Mouse (Mus musculus) cerebellum, postnatal 4 days (tissue): ENCODE measurements at regions not wholly inside any gene's neighbourhood (a gene's known extent, or its start where the extent isn't known, plus 50 kb on each side); places are given as distances from the start of the nearest gene placed in this dataset.

Source experiments
- DNase-seq, 2 experiments: peaks; one replicate each; pipeline ENCODE4 v3.0.0; 2022; ENCODE audit warnings: low spot score in 2 of 2, mixed read lengths in 1 of 2

GRCm38 (mm10) chr3:41302805-41303204 is 220.0 kb upstream of the Pgrmc2 start:
- no peak for DNase-seq

- DNase-seq = no peak
These were observed 215.9 kb upstream of the Pgrmc2 start for GRCm38 (mm10) chr3:41298776-41299175.

- DNase-seq = no peak
These were observed 213.4 kb upstream of the Pgrmc2 start for GRCm38 (mm10) chr3:41296152-41296809.

GRCm38 (mm10) chr3:41295150-41295549 is 212.3 kb upstream of the Pgrmc2 start:
- DNase-seq = no peak

GRCm38 (mm10) chr3:41290535-41291307 is 207.9 kb upstream of the Pgrmc2 start:
- DNase-seq = no peak

- no peak for DNase-seq
These were observed 205.9 kb upstream of the Pgrmc2 start for GRCm38 (mm10) chr3:41288735-41289134.

- no peak for DNase-seq
These were observed 205.2 kb upstream of the Pgrmc2 start for GRCm38 (mm10) chr3:41288066-41288465.

GRCm38 (mm10) chr3:41285336-41285735 is 202.5 kb upstream of the Pgrmc2 start:
- DNase-seq = no peak

- no peak for DNase-seq
These were observed 202.1 kb upstream of the Pgrmc2 start for GRCm38 (mm10) chr3:41284897-41285296.

GRCm38 (mm10) chr3:41282431-41283037 is 199.7 kb upstream of the Pgrmc2 start:
- no peak for DNase-seq

GRCm38 (mm10) chr3:41276096-41276495 is 193.2 kb upstream of the Pgrmc2 start:
- no peak for DNase-seq

GRCm38 (mm10) chr3:41268516-41268915 is 185.7 kb upstream of the Pgrmc2 start:
- DNase-seq = no peak

GRCm38 (mm10) chr3:41266216-41266615 is 183.4 kb upstream of the Pgrmc2 start:
- no peak for DNase-seq

- no peak for DNase-seq
These were observed 182.6 kb upstream of the Pgrmc2 start for GRCm38 (mm10) chr3:41265399-41265798.

GRCm38 (mm10) chr3:41258291-41258690 is 175.4 kb upstream of the Pgrmc2 start:
- no peak for DNase-seq

GRCm38 (mm10) chr3:41244960-41245359 is 162.1 kb upstream of the Pgrmc2 start:
- no peak for DNase-seq

- DNase-seq = no peak
These were observed 159.2 kb upstream of the Pgrmc2 start for GRCm38 (mm10) chr3:41241856-41242552.

GRCm38 (mm10) chr3:41239801-41240200 is 157.0 kb upstream of the Pgrmc2 start:
- DNase-seq = no peak

- DNase-seq = no peak
These were observed 156.4 kb upstream of the Pgrmc2 start for GRCm38 (mm10) chr3:41239246-41239645.

GRCm38 (mm10) chr3:41238046-41238445 is 155.2 kb upstream of the Pgrmc2 start:
- no peak for DNase-seq

- no peak for DNase-seq
These were observed 152.8 kb upstream of the Pgrmc2 start for GRCm38 (mm10) chr3:41235610-41236009.

GRCm38 (mm10) chr3:41234994-41235393 is 152.1 kb upstream of the Pgrmc2 start:
- DNase-seq = no peak
